Mouse (Mus musculus): ENCODE data around the gene Mtx3.

Gene Mtx3

DNA sequence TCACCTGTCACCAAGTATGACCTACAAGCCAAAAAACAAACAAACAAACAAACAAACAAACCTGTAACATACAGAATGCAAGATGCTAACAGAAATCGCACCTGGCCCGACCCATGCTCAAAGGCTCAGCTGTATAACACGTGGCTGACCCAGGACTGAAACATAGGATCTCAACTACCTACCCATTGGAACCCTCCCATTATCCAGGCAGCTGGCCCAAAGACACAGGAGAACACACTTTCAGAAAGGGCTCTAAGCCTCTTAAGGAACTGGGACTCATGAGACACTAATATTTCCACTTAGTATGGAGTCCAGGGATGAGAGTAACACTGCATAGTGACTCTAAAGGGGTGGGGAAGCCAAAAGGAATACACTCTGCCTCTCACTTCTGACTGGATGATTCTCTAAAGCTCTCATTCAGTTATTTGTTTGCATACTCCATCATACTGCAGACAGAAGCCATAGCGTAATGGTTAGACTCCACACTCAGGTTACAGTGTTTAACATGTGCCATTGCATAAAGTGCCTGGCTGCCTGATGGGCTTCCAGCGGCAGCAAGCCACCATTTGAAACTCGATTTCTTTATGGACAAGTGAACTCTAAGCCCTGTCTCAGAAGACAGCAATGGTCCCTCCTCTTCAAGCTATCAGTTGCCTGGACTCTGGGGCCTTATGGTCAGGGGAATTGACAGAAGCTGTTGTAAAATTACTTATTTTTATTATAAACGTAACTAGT lies 38.6 kb downstream of the Mtx3 start:
- DNase-seq (ENCODE audit: low read depth, low spot score) = no peak

DNA sequence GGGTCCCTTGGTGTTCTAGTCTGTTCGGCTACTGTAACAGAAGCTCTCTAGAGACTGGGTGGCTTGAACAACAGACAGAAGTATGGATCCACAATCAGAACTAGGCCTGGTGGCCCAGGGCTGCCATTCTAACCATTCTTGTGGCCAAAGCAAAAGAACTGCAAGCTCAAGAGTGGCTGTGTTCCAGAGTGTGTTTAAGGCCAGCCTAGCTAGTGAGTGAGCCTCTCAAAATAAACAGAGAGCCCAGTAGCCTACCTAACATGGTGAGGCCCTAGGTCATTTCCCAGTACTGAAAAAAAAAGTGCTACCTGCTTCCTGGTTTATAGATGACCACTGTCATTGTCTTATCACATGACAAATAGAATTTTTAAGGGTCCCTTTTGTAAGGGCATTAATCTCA lies 39.6 kb downstream of the Mtx3 start:
- DNase-seq (ENCODE audit: low read depth, low spot score) = no peak

DNA sequence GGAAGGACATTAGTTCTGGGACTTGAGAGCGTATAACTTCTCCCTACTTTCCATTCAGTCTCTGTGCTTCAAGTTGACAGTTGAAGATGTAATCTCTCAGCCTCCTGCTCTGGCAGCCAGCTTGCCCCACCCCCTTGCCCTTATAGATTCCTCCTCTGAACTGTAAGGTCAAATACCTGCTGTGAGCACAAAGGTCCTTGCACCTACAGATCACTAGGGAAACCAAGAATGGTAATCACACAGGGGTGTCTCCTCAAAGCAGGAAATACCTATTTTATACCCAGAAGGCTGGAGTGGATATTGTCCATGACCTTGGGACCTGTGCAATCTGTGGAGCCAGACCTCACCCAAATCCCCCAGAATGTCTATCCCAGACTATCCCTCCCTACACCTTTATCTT lies 40.4 kb downstream of the Mtx3 start:
- DNase-seq (ENCODE audit: low read depth, low spot score) = no peak

GRCm38 (mm10) chr13:92899087-92899486 lies 54.5 kb downstream of the Mtx3 start:
- peak; percentile 13 for DNase-seq (ENCODE audit: low read depth, low spot score)

DNA sequence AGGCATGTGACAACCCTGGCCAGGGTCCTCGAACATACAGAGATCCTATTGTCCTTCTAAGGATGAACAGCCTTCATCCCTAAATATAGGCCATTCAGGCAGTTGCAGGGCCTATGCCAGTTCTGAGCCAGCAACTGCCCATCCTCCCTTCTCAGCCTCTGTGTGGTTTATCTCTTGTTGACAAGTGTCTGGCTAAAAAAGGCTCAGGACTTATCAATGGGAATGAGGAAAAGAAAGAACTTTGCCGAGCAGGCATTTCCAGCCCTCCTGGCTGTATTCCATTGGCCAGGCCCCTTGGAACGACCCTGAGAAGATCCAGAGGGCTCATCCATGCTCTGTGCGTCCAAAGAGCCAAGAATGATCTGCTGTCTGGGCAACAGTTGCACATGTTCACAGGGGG lies 58.7 kb downstream of the Mtx3 start:
- no peak for DNase-seq (ENCODE audit: low read depth, low spot score)

DNA sequence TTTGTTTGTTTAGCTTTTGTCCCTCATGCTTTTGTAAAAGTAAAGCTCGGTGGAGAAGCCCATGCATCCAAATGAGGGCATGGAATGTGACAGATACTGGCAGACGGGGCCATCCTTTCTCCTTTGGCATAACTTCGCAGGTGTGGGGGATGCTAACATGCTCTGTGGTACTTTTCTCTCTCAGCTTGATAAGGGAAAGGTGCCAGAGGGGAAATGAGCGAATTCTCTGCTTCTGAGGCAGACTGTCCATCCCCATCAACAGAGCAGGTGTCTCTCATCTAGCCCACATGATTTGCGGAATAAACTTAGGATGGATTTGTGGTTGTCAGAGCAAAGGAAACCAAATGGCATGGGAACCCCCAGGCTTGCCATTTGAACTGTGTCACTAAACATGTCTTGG lies 61.4 kb downstream of the Mtx3 start:
- no peak for DNase-seq (ENCODE audit: low read depth, low spot score)

DNA sequence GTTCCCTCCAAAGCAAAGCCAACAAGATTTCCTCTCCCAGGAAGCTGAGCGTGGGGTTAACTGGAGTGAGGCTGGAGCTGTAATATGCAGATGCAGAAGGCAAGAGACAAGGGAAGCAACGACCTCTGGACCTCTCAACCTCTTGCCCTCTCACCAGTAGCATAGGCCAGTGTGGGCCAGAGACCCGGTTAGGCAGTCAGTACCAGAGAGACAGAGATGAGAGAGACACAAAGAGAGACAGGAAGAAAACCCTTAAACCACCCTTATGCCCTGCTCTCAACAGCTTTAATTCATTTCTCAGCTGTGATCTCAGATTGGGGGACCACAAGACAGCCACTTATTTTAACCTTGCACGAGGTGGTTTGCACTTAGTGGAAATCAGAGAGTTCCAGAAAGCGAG lies 62.8 kb downstream of the Mtx3 start:
- DNase-seq (ENCODE audit: low read depth, low spot score) = no peak

All from mesoderm, embryonic 11.5 days (tissue).